Mouse (Mus musculus): ENCODE results near the gene Cldn4. TPM values are rescaled to one million over a fixed set of nuclear protein-coding genes. Genes with fewer than 3 reads are reported as not detected.

Cldn4 gene
- polyA plus RNA-seq, 2 experiments = 50.0 to 61.5 TPM

GRCm38 (mm10) chr5:134976577-134977250 lies 30.0 kb upstream of the Cldn4 start:
- no peak overlapping the region for H3K4me3 ChIP-seq (replicated peaks; ENCODE audit: low read length)
- ATAC-seq (ENCODE audit: low FRiP score, low read depth) (no peak), DNase-seq (ENCODE audit: low spot score) (no peak)
- TF ChIP-seq POLR2A (IDR thresholded peaks at IDR 0.05; ENCODE audit: borderline replicate concordance, extremely low read depth, insufficient read depth, insufficient read length) = no peak
- H3K4me1 ChIP-seq (ENCODE audit: control insufficient read depth, insufficient read depth, low read length) = no peaks in the 10 kb centered on the region
- H3K27me3 ChIP-seq (ENCODE audit: control insufficient read depth, insufficient read depth, low read length) = no peaks in the 10 kb centered on the region
- no peaks in the 10 kb centered on the region for H3K36me3 ChIP-seq (ENCODE audit: control insufficient read depth, insufficient read depth, low read length)
- H3K27ac ChIP-seq (replicated peaks; ENCODE audit: low read depth, low read length) = no peak overlapping the region
- 81% methylated on average over 14 of the region's 14 CpGs for WGBS
- H3K9ac ChIP-seq (ENCODE audit: low read depth, low read length, severe bottlenecking) = no peak overlapping the region
- H3K9me3 ChIP-seq (ENCODE audit: control insufficient read depth, low read length) = no peaks in the 10 kb centered on the region
- no peak overlapping the region for H3K4me2 ChIP-seq (replicated peaks; ENCODE audit: low read depth, low read length, severe bottlenecking)

- H3K36me3 ChIP-seq (ENCODE audit: control insufficient read depth, insufficient read depth, low read length) = no peaks in the 10 kb centered on the region
- H3K4me1 ChIP-seq (ENCODE audit: control insufficient read depth, insufficient read depth, low read length) = no peaks in the 10 kb centered on the region
- H3K4me2 ChIP-seq (replicated peaks; ENCODE audit: low read depth, low read length, severe bottlenecking) = no peak overlapping the region
- no peak for ATAC-seq (ENCODE audit: low FRiP score, low read depth)
- TF ChIP-seq POLR2A (IDR thresholded peaks at IDR 0.05; ENCODE audit: borderline replicate concordance, extremely low read depth, insufficient read depth, insufficient read length) = no peak
- H3K4me3 ChIP-seq (replicated peaks; ENCODE audit: low read length) = no peak overlapping the region
- no peak overlapping the region for H3K27ac ChIP-seq (replicated peaks; ENCODE audit: low read depth, low read length)
- no peak for DNase-seq (ENCODE audit: low spot score)
- H3K27me3 ChIP-seq (ENCODE audit: control insufficient read depth, insufficient read depth, low read length) = no peaks in the 10 kb centered on the region
- H3K9ac ChIP-seq (ENCODE audit: low read depth, low read length, severe bottlenecking) = no peak overlapping the region
- 70% methylated on average over 2 of the region's 2 CpGs for WGBS
- no peaks in the 10 kb centered on the region for H3K9me3 ChIP-seq (ENCODE audit: control insufficient read depth, low read length)
Observed at GRCm38 (mm10) chr5:134976164-134976563, 29.4 kb upstream of the Cldn4 start.

- Histone ChIP-seq H3K27ac (replicated peaks; ENCODE audit: low read depth, low read length) (no peak overlapping the region), H3K4me2 (replicated peaks; ENCODE audit: low read depth, low read length, severe bottlenecking) (no peak overlapping the region), H3K9me3 (ENCODE audit: control insufficient read depth, low read length) (no peaks in the 10 kb centered on the region), H3K36me3 (ENCODE audit: control insufficient read depth, insufficient read depth, low read length) (no peaks in the 10 kb centered on the region), H3K4me1 (ENCODE audit: control insufficient read depth, insufficient read depth, low read length) (no peaks in the 10 kb centered on the region), H3K9ac (ENCODE audit: low read depth, low read length, severe bottlenecking) (no peak overlapping the region), H3K4me3 (replicated peaks; ENCODE audit: low read length) (no peak overlapping the region), H3K27me3 (ENCODE audit: control insufficient read depth, insufficient read depth, low read length) (no peaks in the 10 kb centered on the region)
- ATAC-seq (ENCODE audit: low FRiP score, low read depth) (no peak), DNase-seq (ENCODE audit: low spot score) (no peak)
- no peak for TF ChIP-seq POLR2A (IDR thresholded peaks at IDR 0.05; ENCODE audit: borderline replicate concordance, extremely low read depth, insufficient read depth, insufficient read length)
- 55% methylated on average over 2 of the region's 2 CpGs for WGBS
Observed at GRCm38 (mm10) chr5:134974921-134975320, 28.2 kb upstream of the Cldn4 start.

- Histone ChIP-seq H3K9ac (ENCODE audit: low read depth, low read length, severe bottlenecking) (no peak overlapping the region), H3K27me3 (ENCODE audit: control insufficient read depth, insufficient read depth, low read length) (no peaks in the 10 kb centered on the region), H3K27ac (replicated peaks; ENCODE audit: low read depth, low read length) (no peak overlapping the region), H3K4me2 (replicated peaks; ENCODE audit: low read depth, low read length, severe bottlenecking) (no peak overlapping the region), H3K4me1 (ENCODE audit: control insufficient read depth, insufficient read depth, low read length) (no peaks in the 10 kb centered on the region), H3K9me3 (ENCODE audit: control insufficient read depth, low read length) (no peaks in the 10 kb centered on the region), H3K4me3 (replicated peaks; ENCODE audit: low read length) (no peak overlapping the region), H3K36me3 (ENCODE audit: control insufficient read depth, insufficient read depth, low read length) (no peaks in the 10 kb centered on the region)
- 70% methylated on average over 7 of the region's 7 CpGs for WGBS
- TF ChIP-seq POLR2A (IDR thresholded peaks at IDR 0.05; ENCODE audit: borderline replicate concordance, extremely low read depth, insufficient read depth, insufficient read length) = no peak
- DNase-seq (ENCODE audit: low spot score) = no peak
- no peak for ATAC-seq (ENCODE audit: low FRiP score, low read depth)
Observed at GRCm38 (mm10) chr5:134974294-134974693, 27.6 kb upstream of the Cldn4 start.

- ATAC-seq (ENCODE audit: low FRiP score, low read depth) (no peak), DNase-seq (ENCODE audit: low spot score) (no peak)
- Histone ChIP-seq H3K36me3 (ENCODE audit: control insufficient read depth, insufficient read depth, low read length) (no peaks in the 10 kb centered on the region), H3K4me1 (ENCODE audit: control insufficient read depth, insufficient read depth, low read length) (no peaks in the 10 kb centered on the region), H3K27me3 (ENCODE audit: control insufficient read depth, insufficient read depth, low read length) (no peaks in the 10 kb centered on the region), H3K27ac (replicated peaks; ENCODE audit: low read depth, low read length) (no peak overlapping the region), H3K4me3 (replicated peaks; ENCODE audit: low read length) (no peak overlapping the region), H3K9me3 (ENCODE audit: control insufficient read depth, low read length) (no peaks in the 10 kb centered on the region), H3K4me2 (replicated peaks; ENCODE audit: low read depth, low read length, severe bottlenecking) (no peak overlapping the region), H3K9ac (ENCODE audit: low read depth, low read length, severe bottlenecking) (no peak overlapping the region)
- WGBS = 83% methylated on average over 7 of the region's 7 CpGs
- TF ChIP-seq POLR2A (IDR thresholded peaks at IDR 0.05; ENCODE audit: borderline replicate concordance, extremely low read depth, insufficient read depth, insufficient read length) = no peak
Observed at GRCm38 (mm10) chr5:134973526-134973925, 26.8 kb upstream of the Cldn4 start.

Measured in limb, embryonic 14.5 days (tissue).